Comparison of ENCODE assay signal across 10 mouse cellular contexts in the genomic region with DNA sequence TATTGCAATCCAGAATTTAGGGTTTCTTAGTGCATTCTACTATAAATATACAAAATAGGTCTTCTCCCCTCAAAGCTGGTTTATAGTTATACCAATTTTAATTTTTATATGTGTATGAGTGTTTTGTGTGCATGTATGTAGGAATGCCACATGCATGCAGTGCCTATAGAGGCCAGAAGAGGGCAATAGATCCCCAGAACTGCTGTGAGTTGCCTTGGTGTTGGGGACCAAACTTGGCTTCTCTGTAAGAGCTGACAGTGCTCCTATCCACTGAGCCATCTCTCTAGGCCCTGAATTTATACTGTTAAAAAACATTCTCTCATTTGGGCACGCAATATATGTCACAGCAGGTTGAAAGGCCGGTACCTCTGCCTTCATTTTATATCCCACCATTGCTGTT. TPM values are rescaled to one million over a fixed set of nuclear protein-coding genes. Genes with fewer than 3 reads are reported as not detected.
DNase-seq lines count a peak whose midpoint lies in the region; ATAC-seq lines count a peak whose summit lies in the region.
"Had no signal": no experiment of that assay in that cellular context is flagged by ENCODE, and none has a peak within 500 bp of the region (broad histone marks: within the 10 kb centered on the region; RNA-seq: fewer than 3 reads in every experiment).

No protein-coding gene starts in this region.

- H3K9ac ChIP-seq in liver, embryonic 16.5 days (ENCODE audit: low read depth, low read length), result no peak overlapping the region
- H3K9ac ChIP-seq: limb, embryonic 13.5 days had no signal

- no peaks in the 10 kb centered on the region for H3K4me1 ChIP-seq in liver, embryonic 16.5 days (ENCODE audit: control insufficient read depth, low read depth, low read length)
- H3K4me1 ChIP-seq: limb, embryonic 13.5 days had no signal

- no peak overlapping the region for H3K27ac ChIP-seq in liver, embryonic 16.5 days (ENCODE audit: low read length)
- H3K27ac ChIP-seq: limb, embryonic 13.5 days had no signal

- H3K36me3 ChIP-seq in liver, embryonic 16.5 days (ENCODE audit: control insufficient read depth, insufficient read depth), result no peaks in the 10 kb centered on the region
- H3K36me3 ChIP-seq: G1E; limb, embryonic 13.5 days had no signal

- H3K4me2 ChIP-seq in liver, embryonic 16.5 days (ENCODE audit: low read depth, low read length), result no peak overlapping the region
- H3K4me2 ChIP-seq: limb, embryonic 13.5 days had no signal

- H3K4me3 ChIP-seq in liver, embryonic 16.5 days (ENCODE audit: low read depth, low read length), result no peak overlapping the region
- H3K4me3 ChIP-seq: limb, embryonic 13.5 days had no signal

- H3K9me3 ChIP-seq in liver, embryonic 16.5 days (replicated peaks; ENCODE audit: control insufficient read depth, low read length), result peaks cover 7% of the 10 kb centered on the region

- 28% methylated on average over 2 of the region's 2 CpGs for WGBS in liver, embryonic 16.5 days (ENCODE audit: insufficient replicate concordance)

- H3K27me3 ChIP-seq in liver, embryonic 16.5 days (ENCODE audit: control insufficient read depth, insufficient read depth, low read depth, low read length), result no peaks in the 10 kb centered on the region
- H3K27me3 ChIP-seq: limb, embryonic 13.5 days had no signal

- DNase-seq in cerebellum, adult 8-10 months, result peak; percentile 5
- DNase-seq in cerebellum, adult 9-11 months, result no peak
- DNase-seq in ovary, postnatal 10 days (ENCODE audit: low spot score), result peak; percentile 11
- no peak for DNase-seq in ovary, adult 18-20 months (ENCODE audit: low spot score)
- peak; percentile 76 for DNase-seq in embryo, embryonic 10 days (ENCODE audit: low spot score)
- peak; percentile 72 for DNase-seq in kidney, postnatal 10 days
- DNase-seq in right cerebral cortex, postnatal 4 days, result peak; percentile 77

- peak; percentile 58; the same call in 1 of the 2 replicates for ATAC-seq in liver, embryonic 16.5 days (ENCODE audit: low read depth)

RNA-seq across cellular contexts. Expression of a gene that starts 27.5 kb away (rescaled TPM):
- polyA plus RNA-seq in liver, embryonic 16.5 days (2015; fragmentation: Nextera tagmentation; extraction: Ambion mirVana), result 3.5 and 3.6 TPM in 2 replicates
- polyA plus RNA-seq: G1E had no signal

RNA-seq across cellular contexts. Expression of a gene that starts 55.7 kb away (rescaled TPM):
- polyA plus RNA-seq in liver, embryonic 16.5 days (2015; fragmentation: Nextera tagmentation; extraction: Ambion mirVana), result 90.2 and 94.8 TPM in 2 replicates
- polyA plus RNA-seq: G1E; limb, embryonic 13.5 days had no signal

Comparison
In these comparisons a context has a peak if more than half of its experiments do, and no peak if none do; other contexts are left out.
1. DNase-seq: peak in cerebellum, adult 8-10 months (single experiment), ovary, postnatal 10 days (single experiment), embryo, embryonic 10 days (single experiment), kidney, postnatal 10 days (single experiment) and right cerebral cortex, postnatal 4 days (single experiment); none in cerebellum, adult 9-11 months (single experiment) and ovary, adult 18-20 months (single experiment).